Mouse (Mus musculus): Measurements from ENCODE around the gene Xpr1.

- TF ChIP-seq CTCF (IDR thresholded peaks at IDR 0.05; ENCODE audit: extremely low read depth, insufficient read length, insufficient replicate concordance, low read depth, low read length) (no peak), POLR2A (IDR thresholded peaks at IDR 0.05; ENCODE audit: low read depth, low read length) (no peak)
Measured at GRCm38 (mm10) chr1:155348491-155348890, 68.7 kb downstream of the Xpr1 start.

All from small intestine, adult 2 months (tissue).